Mouse (Mus musculus) stomach, embryonic 16.5 days (tissue): ENCODE data around the gene Dhrs3. TPM values are rescaled to one million over a fixed set of nuclear protein-coding genes. Genes with fewer than 3 reads are reported as not detected.

Experiments
- ATAC-seq: fragments of 200-750 bp; cut with Nextera tagmentation; 2 replicates; pipeline ENCODE4 v1.8.0; 2017; ENCODE audit warnings: moderate number of reproducible peaks, moderate TSS enrichment; ENCODE audit not compliant: insufficient read depth, low FRiP score
- H3K27ac ChIP-seq: fragments of 300-500 bp; sonication (generic); 2 replicates; pipeline ENCODE4 v1.5.1; 2014; ENCODE audit warnings: low read length
- H3K27me3 ChIP-seq: fragments of 300-500 bp; sonication (generic); 2 replicates; pipeline ENCODE4 v1.6.1; 2014; ENCODE audit warnings: low read length, control low read depth, mixed read lengths; ENCODE audit not compliant: control insufficient read depth, insufficient read depth
- H3K36me3 ChIP-seq: fragments of 300-500 bp; sonication (generic); 2 replicates; pipeline ENCODE4 v1.6.1; 2014; ENCODE audit warnings: low read length; ENCODE audit not compliant: control insufficient read depth, insufficient read depth
- H3K4me1 ChIP-seq: fragments of 300-500 bp; sonication (generic); 2 replicates; pipeline ENCODE4 v1.6.1; 2014; ENCODE audit warnings: low read length, control low read depth, mixed read lengths; ENCODE audit not compliant: control insufficient read depth, insufficient read depth
- H3K4me2 ChIP-seq: fragments of 300-500 bp; sonication (generic); 2 replicates; pipeline ENCODE4 v1.6.1; 2014; ENCODE audit warnings: low read depth, low read length, mixed read lengths
- H3K4me3 ChIP-seq: fragments of 300-500 bp; sonication (generic); replicated peaks from 2 replicates; pipeline ENCODE4 v1.5.1; 2014; ENCODE audit warnings: mild to moderate bottlenecking, low read length
- H3K9ac ChIP-seq: fragments of 300-500 bp; sonication (generic); 2 replicates; pipeline ENCODE4 v1.6.1; 2014; ENCODE audit warnings: low read length
- H3K9me3 ChIP-seq: fragments of 300-500 bp; sonication (generic); replicated peaks from 2 replicates; pipeline ENCODE4 v1.6.1; 2016; ENCODE audit warnings: low read length, control low read depth; ENCODE audit not compliant: control insufficient read depth
- WGBS: fragments of 180-500 bp; shearing (Covaris S2); extraction: QIAGEN DNeasy Blood & Tissue Kit; methylation state at CpG from one replicate; pipeline ENCODE4 v1.1.7; 2014; 5-methylcytosine and 5-hydroxymethylcytosine counted together
- polyA plus RNA-seq: library from polyadenylated mRNA; unstranded; fragments of >200 nt; fragmentation: Nextera tagmentation; extraction: Ambion mirVana; gene quantifications from 2 replicates; pipeline ENCODE4 v1.2.1, GENCODE M21; 2015

Gene Dhrs3
- polyA plus RNA-seq, 1 experiment from 2014 or later, result 118 TPM

GRCm38 (mm10) chr4:144886460-144886859 lies 6.2 kb upstream of the Dhrs3 start:
- Histone ChIP-seq H3K27me3 (no peaks in the 10 kb centered on the region), H3K4me3 (no peak overlapping the region)
- ATAC-seq, result no peak

GRCm38 (mm10) chr4:144888750-144889149 lies 3.9 kb upstream of the Dhrs3 start:
- Histone ChIP-seq H3K27ac (no peak overlapping the region), H3K4me1 (peaks cover 18% of the 10 kb centered on the region), H3K36me3 (no peaks in the 10 kb centered on the region), H3K27me3 (no peaks in the 10 kb centered on the region), H3K9ac (no peak overlapping the region), H3K4me3 (no peak overlapping the region), H3K4me2 (no peak overlapping the region), H3K9me3 (no peaks in the 10 kb centered on the region)
- 75% methylated on average over 4 of the region's 4 CpGs for WGBS
- ATAC-seq, result no peak

More at GRCm38 (mm10) chr4:144886460-144886859, 6.2 kb upstream of the Dhrs3 start:
- WGBS, result 59% methylated on average over 6 of the region's 6 CpGs
- Histone ChIP-seq H3K9ac (no peak overlapping the region), H3K4me2 (no peak overlapping the region), H3K4me1 (peaks cover 12% of the 10 kb centered on the region; the same call in 1 of the 2 replicates), H3K27ac (no peak overlapping the region), H3K36me3 (no peaks in the 10 kb centered on the region), H3K9me3 (no peaks in the 10 kb centered on the region)

GRCm38 (mm10) chr4:144889505-144890301 lies 2.9 kb upstream of the Dhrs3 start:
- Histone ChIP-seq H3K36me3 (no peaks in the 10 kb centered on the region), H3K9me3 (no peaks in the 10 kb centered on the region), H3K4me3 (no peak overlapping the region), H3K27ac (0 out of 2 replicates have a peak overlapping the region, but pooled peaks have one; percentile 19), H3K4me2 (no peak overlapping the region), H3K4me1 (peaks cover 18% of the 10 kb centered on the region), H3K9ac (no peak overlapping the region), H3K27me3 (no peaks in the 10 kb centered on the region)
- WGBS, result 70% methylated on average over 9 of the region's 9 CpGs
- ATAC-seq, result no peak

GRCm38 (mm10) chr4:144890690-144891120 lies 1.9 kb upstream of the Dhrs3 start:
- H3K4me2 ChIP-seq, result 0 out of 2 replicates have a peak overlapping the region, but pooled peaks have one; percentile 14
- H3K36me3 ChIP-seq, result no peaks in the 10 kb centered on the region
- ATAC-seq, result no peak
- H3K9me3 ChIP-seq, result no peaks in the 10 kb centered on the region
- WGBS, result 12% methylated on average over 7 of the region's 7 CpGs
- H3K9ac ChIP-seq, result peak overlapping the region; percentile 87; the same call in 1 of the 2 replicates
- peaks cover 27% of the 10 kb centered on the region for H3K4me1 ChIP-seq
- H3K27me3 ChIP-seq, result no peaks in the 10 kb centered on the region
- no peak overlapping the region for H3K4me3 ChIP-seq
- H3K27ac ChIP-seq, result peak overlapping the region; percentile 98

- peak overlapping the region; percentile 87 for H3K9ac ChIP-seq
- H3K4me3 ChIP-seq, result peak overlapping the region; percentile 78
- peak overlapping the region; percentile 73 for H3K4me2 ChIP-seq
- no peaks in the 10 kb centered on the region for H3K9me3 ChIP-seq
- WGBS, result 49% methylated on average over 10 of the region's 10 CpGs
- peaks cover 32% of the 10 kb centered on the region for H3K4me1 ChIP-seq
- ATAC-seq, result peak; percentile 24; the same call in 1 of the 2 replicates
- no peaks in the 10 kb centered on the region for H3K27me3 ChIP-seq
- H3K36me3 ChIP-seq, result no peaks in the 10 kb centered on the region
- H3K27ac ChIP-seq, result peak overlapping the region; percentile 98
These were observed 1.4 kb upstream of the Dhrs3 start for GRCm38 (mm10) chr4:144891121-144891711.

- peaks cover 35% of the 10 kb centered on the region for H3K4me1 ChIP-seq
- 21% methylated on average over 5 of the region's 5 CpGs for WGBS
- no peak for ATAC-seq
These were observed 889 bp upstream of the Dhrs3 start for GRCm38 (mm10) chr4:144891743-144892132.

GRCm38 (mm10) chr4:144892937-144893272 lies 278 bp downstream of the Dhrs3 start:
- peak overlapping the region; percentile 73 for H3K4me2 ChIP-seq
- WGBS, result 0% methylated on average over 12 of the region's 12 CpGs
- H3K4me3 ChIP-seq, result peak overlapping the region; percentile 78
- no peaks in the 10 kb centered on the region for H3K36me3 ChIP-seq
- no peaks in the 10 kb centered on the region for H3K27me3 ChIP-seq
- H3K4me1 ChIP-seq, result peaks cover 40% of the 10 kb centered on the region
- H3K9ac ChIP-seq, result peak overlapping the region; percentile 87
- no peak for ATAC-seq
- no peaks in the 10 kb centered on the region for H3K9me3 ChIP-seq
- peak overlapping the region; percentile 98 for H3K27ac ChIP-seq

More at GRCm38 (mm10) chr4:144891743-144892132, 889 bp upstream of the Dhrs3 start:
- Histone ChIP-seq H3K9ac (peak overlapping the region; percentile 87), H3K9me3 (no peaks in the 10 kb centered on the region), H3K4me2 (peak overlapping the region; percentile 73), H3K36me3 (no peaks in the 10 kb centered on the region), H3K4me3 (peak overlapping the region; percentile 78), H3K27me3 (no peaks in the 10 kb centered on the region), H3K27ac (peak overlapping the region; percentile 98)

GRCm38 (mm10) chr4:144893561-144894486 lies 1.2 kb downstream of the Dhrs3 start:
- H3K4me2 ChIP-seq, result peak overlapping the region; percentile 73
- ATAC-seq, result no peak
- H3K4me3 ChIP-seq, result peak overlapping the region; percentile 78
- H3K9me3 ChIP-seq, result no peaks in the 10 kb centered on the region
- no peaks in the 10 kb centered on the region for H3K27me3 ChIP-seq
- H3K27ac ChIP-seq, result peak overlapping the region; percentile 98
- under 1% methylated on average over 44 of the region's 44 CpGs for WGBS
- H3K4me1 ChIP-seq, result peaks cover 36% of the 10 kb centered on the region
- H3K9ac ChIP-seq, result peak overlapping the region; percentile 87
- H3K36me3 ChIP-seq, result no peaks in the 10 kb centered on the region
